Mouse (Mus musculus): ENCODE results near the gene Ptp4a2. TPM values are rescaled to one million over a fixed set of nuclear protein-coding genes. Genes with fewer than 3 reads are reported as not detected.

Ptp4a2 gene
- polyA plus RNA-seq, 1 experiment from 2014 or later, result 315 TPM

- peaks cover 11% of the 10 kb centered on the region; the same call in 1 of the 2 replicates for H3K36me3 ChIP-seq (ENCODE audit: control insufficient read depth, insufficient read depth, low read length)
- no peak overlapping the region for H3K4me3 ChIP-seq (ENCODE audit: low read depth, low read length)
- H3K4me2 ChIP-seq (ENCODE audit: low read depth, severe bottlenecking), result no peak overlapping the region
- DNase-seq (ENCODE audit: low spot score), result no peak
- H3K4me1 ChIP-seq (ENCODE audit: control insufficient read depth, insufficient read depth, low read length), result no peaks in the 10 kb centered on the region
- no peak overlapping the region for H3K27ac ChIP-seq (replicated peaks; ENCODE audit: low read depth, low read length)
- WGBS, result 87% methylated on average over 9 of the region's 9 CpGs
- no peak for ATAC-seq (ENCODE audit: insufficient number of reproducible peaks, low FRiP score, low TSS enrichment, low read depth)
- H3K9ac ChIP-seq (ENCODE audit: low read length), result no peak overlapping the region
- no peaks in the 10 kb centered on the region for H3K27me3 ChIP-seq (ENCODE audit: control insufficient read depth, insufficient read depth, low read length)
- no peaks in the 10 kb centered on the region for H3K9me3 ChIP-seq (ENCODE audit: control insufficient read depth, low read length)
Observed at GRCm38 (mm10) chr4:129846823-129847222, 35.8 kb downstream of the Ptp4a2 start.

DNA sequence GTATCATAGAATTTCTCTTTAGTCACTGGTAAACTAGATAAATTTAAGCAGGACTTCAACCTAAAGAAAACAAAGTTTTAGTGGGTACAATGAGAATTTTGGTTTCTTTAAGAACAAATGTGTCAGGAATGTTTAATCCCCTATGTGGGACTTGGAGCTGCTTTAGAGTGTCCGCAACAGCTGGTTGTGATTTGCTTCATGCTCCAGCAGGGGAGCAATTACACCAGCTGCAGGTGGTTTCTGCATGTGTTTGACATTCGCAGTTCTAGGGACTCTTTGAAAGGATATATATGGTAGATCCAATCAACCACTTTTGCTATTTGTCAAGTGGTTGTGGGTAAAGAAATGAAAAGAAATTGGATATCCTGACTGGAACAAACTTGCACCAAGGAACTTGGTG is 39.5 kb downstream of the Ptp4a2 start:
- H3K27ac ChIP-seq (replicated peaks; ENCODE audit: low read depth, low read length), result no peak overlapping the region
- H3K9me3 ChIP-seq (ENCODE audit: control insufficient read depth, low read length), result no peaks in the 10 kb centered on the region
- 22% methylated on average over 2 of the region's 2 CpGs for WGBS
- H3K27me3 ChIP-seq (ENCODE audit: control insufficient read depth, insufficient read depth, low read length), result no peaks in the 10 kb centered on the region
- H3K36me3 ChIP-seq (ENCODE audit: control insufficient read depth, insufficient read depth, low read length), result peaks cover 11% of the 10 kb centered on the region; the same call in 1 of the 2 replicates
- no peak overlapping the region for H3K4me2 ChIP-seq (ENCODE audit: low read depth, severe bottlenecking)
- DNase-seq (ENCODE audit: low spot score), result peak; percentile 71
- H3K4me1 ChIP-seq (ENCODE audit: control insufficient read depth, insufficient read depth, low read length), result no peaks in the 10 kb centered on the region
- H3K4me3 ChIP-seq (ENCODE audit: low read depth, low read length), result no peak overlapping the region
- ATAC-seq (ENCODE audit: insufficient number of reproducible peaks, low FRiP score, low TSS enrichment, low read depth), result no peak
- H3K9ac ChIP-seq (ENCODE audit: low read length), result no peak overlapping the region

DNA sequence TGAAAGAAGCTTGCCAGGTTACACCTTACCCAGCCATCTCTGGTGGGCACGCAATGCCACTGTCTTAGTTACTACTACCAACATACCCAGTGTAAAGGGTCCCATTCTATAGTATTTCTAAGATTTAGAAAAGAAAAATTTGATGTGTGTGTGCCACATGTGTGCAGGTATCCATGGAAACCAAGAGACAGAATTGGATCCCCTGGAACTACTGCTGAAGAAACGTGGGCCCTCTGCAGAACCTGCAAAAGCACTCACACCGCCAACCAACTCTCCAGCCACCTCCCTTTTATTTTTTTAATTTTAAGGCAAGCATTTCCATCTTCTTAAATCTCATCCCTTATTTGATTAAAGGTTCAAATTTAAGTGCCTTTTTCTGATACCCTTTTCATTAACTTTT is 40.8 kb downstream of the Ptp4a2 start:
- no peak overlapping the region for H3K4me2 ChIP-seq (ENCODE audit: low read depth, severe bottlenecking)
- no peak overlapping the region for H3K9ac ChIP-seq (ENCODE audit: low read length)
- H3K9me3 ChIP-seq (ENCODE audit: control insufficient read depth, low read length), result no peaks in the 10 kb centered on the region
- DNase-seq (ENCODE audit: low spot score) (no peak), ATAC-seq (ENCODE audit: insufficient number of reproducible peaks, low FRiP score, low TSS enrichment, low read depth) (no peak)
- H3K27ac ChIP-seq (replicated peaks; ENCODE audit: low read depth, low read length), result no peak overlapping the region
- no peaks in the 10 kb centered on the region for H3K27me3 ChIP-seq (ENCODE audit: control insufficient read depth, insufficient read depth, low read length)
- H3K4me3 ChIP-seq (ENCODE audit: low read depth, low read length), result no peak overlapping the region
- H3K4me1 ChIP-seq (ENCODE audit: control insufficient read depth, insufficient read depth, low read length), result no peaks in the 10 kb centered on the region
- 91% methylated on average over 3 of the region's 3 CpGs for WGBS
- H3K36me3 ChIP-seq (ENCODE audit: control insufficient read depth, insufficient read depth, low read length), result peaks cover 4% of the 10 kb centered on the region; the same call in 1 of the 2 replicates

- no peak overlapping the region for H3K4me2 ChIP-seq (ENCODE audit: low read depth, severe bottlenecking)
- no peak overlapping the region for H3K27ac ChIP-seq (replicated peaks; ENCODE audit: low read depth, low read length)
- 68% methylated on average over 2 of the region's 2 CpGs for WGBS
- H3K4me1 ChIP-seq (ENCODE audit: control insufficient read depth, insufficient read depth, low read length), result no peaks in the 10 kb centered on the region
- no peaks in the 10 kb centered on the region for H3K9me3 ChIP-seq (ENCODE audit: control insufficient read depth, low read length)
- DNase-seq (ENCODE audit: low spot score) (no peak), ATAC-seq (ENCODE audit: insufficient number of reproducible peaks, low FRiP score, low TSS enrichment, low read depth) (no peak)
- H3K27me3 ChIP-seq (ENCODE audit: control insufficient read depth, insufficient read depth, low read length), result no peaks in the 10 kb centered on the region
- H3K36me3 ChIP-seq (ENCODE audit: control insufficient read depth, insufficient read depth, low read length), result peaks cover 2% of the 10 kb centered on the region; the same call in 1 of the 2 replicates
- H3K9ac ChIP-seq (ENCODE audit: low read length), result no peak overlapping the region
- no peak overlapping the region for H3K4me3 ChIP-seq (ENCODE audit: low read depth, low read length)
Observed at GRCm38 (mm10) chr4:129853053-129853452, 42.0 kb downstream of the Ptp4a2 start.

DNA sequence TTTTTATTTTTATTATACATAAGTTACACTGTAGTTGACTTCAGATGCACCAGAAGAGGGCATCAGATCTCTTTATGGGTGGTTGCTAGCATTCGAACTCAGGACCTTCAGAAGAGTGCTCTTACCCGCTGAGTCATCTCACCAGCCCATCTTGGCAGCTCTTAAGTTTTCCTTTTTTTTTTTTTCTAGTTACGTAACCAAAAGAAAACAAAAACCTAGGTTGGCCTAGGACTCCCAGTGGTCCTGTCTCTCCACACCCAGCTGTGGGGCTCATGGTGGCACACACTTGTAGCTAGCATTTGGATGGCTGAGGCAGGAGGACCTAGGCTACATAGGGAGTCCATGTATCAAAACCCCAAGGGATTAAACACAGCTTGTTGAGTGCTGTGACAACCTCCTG is 43.0 kb downstream of the Ptp4a2 start:
- Histone ChIP-seq H3K4me1 (ENCODE audit: control insufficient read depth, insufficient read depth, low read length) (no peaks in the 10 kb centered on the region), H3K27ac (replicated peaks; ENCODE audit: low read depth, low read length) (no peak overlapping the region), H3K4me2 (ENCODE audit: low read depth, severe bottlenecking) (no peak overlapping the region), H3K36me3 (ENCODE audit: control insufficient read depth, insufficient read depth, low read length) (peaks cover 1% of the 10 kb centered on the region; the same call in 1 of the 2 replicates), H3K27me3 (ENCODE audit: control insufficient read depth, insufficient read depth, low read length) (no peaks in the 10 kb centered on the region), H3K4me3 (ENCODE audit: low read depth, low read length) (no peak overlapping the region), H3K9ac (ENCODE audit: low read length) (no peak overlapping the region), H3K9me3 (ENCODE audit: control insufficient read depth, low read length) (no peaks in the 10 kb centered on the region)
- DNase-seq (ENCODE audit: low spot score) (no peak), ATAC-seq (ENCODE audit: insufficient number of reproducible peaks, low FRiP score, low TSS enrichment, low read depth) (no peak)
- 90% methylated on average over 3 of the region's 3 CpGs for WGBS

DNA sequence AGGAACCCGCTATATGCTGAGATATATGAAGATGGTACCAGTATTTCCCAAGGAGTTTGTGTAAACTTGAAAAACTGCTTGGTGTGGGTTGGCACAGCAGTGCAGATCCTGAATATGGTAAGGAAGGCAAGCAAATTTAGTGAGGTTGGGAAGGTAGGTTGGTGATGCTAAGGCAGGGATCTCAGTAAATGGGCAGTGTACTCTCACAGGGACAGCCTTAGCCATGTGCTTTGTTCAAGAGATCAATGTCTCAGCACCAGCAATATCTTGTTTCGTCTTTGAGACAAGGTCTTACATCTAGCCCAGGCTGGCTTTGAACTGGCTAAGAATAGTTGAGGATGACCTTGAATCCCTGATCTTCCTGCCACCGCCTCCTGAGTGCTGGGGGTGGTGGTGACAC is 43.6 kb downstream of the Ptp4a2 start:
- H3K4me2 ChIP-seq (ENCODE audit: low read depth, severe bottlenecking), result no peak overlapping the region
- WGBS, result 87% methylated on average over 3 of the region's 3 CpGs
- no peak for ATAC-seq (ENCODE audit: insufficient number of reproducible peaks, low FRiP score, low TSS enrichment, low read depth)
- H3K27ac ChIP-seq (replicated peaks; ENCODE audit: low read depth, low read length), result no peak overlapping the region
- no peak overlapping the region for H3K9ac ChIP-seq (ENCODE audit: low read length)
- no peaks in the 10 kb centered on the region for H3K4me1 ChIP-seq (ENCODE audit: control insufficient read depth, insufficient read depth, low read length)
- H3K4me3 ChIP-seq (ENCODE audit: low read depth, low read length), result no peak overlapping the region
- no peak for DNase-seq (ENCODE audit: low spot score)
- H3K36me3 ChIP-seq (ENCODE audit: control insufficient read depth, insufficient read depth, low read length), result no peaks in the 10 kb centered on the region
- no peaks in the 10 kb centered on the region for H3K27me3 ChIP-seq (ENCODE audit: control insufficient read depth, insufficient read depth, low read length)
- no peaks in the 10 kb centered on the region for H3K9me3 ChIP-seq (ENCODE audit: control insufficient read depth, low read length)

GRCm38 (mm10) chr4:129855051-129855970 is 44.3 kb downstream of the Ptp4a2 start:
- no peaks in the 10 kb centered on the region for H3K36me3 ChIP-seq (ENCODE audit: control insufficient read depth, insufficient read depth, low read length)
- DNase-seq (ENCODE audit: low spot score) (no peak), ATAC-seq (ENCODE audit: insufficient number of reproducible peaks, low FRiP score, low TSS enrichment, low read depth) (no peak)
- H3K4me3 ChIP-seq (ENCODE audit: low read depth, low read length), result no peak overlapping the region
- no peak overlapping the region for H3K27ac ChIP-seq (replicated peaks; ENCODE audit: low read depth, low read length)
- H3K4me1 ChIP-seq (ENCODE audit: control insufficient read depth, insufficient read depth, low read length), result no peaks in the 10 kb centered on the region
- no peak overlapping the region for H3K4me2 ChIP-seq (ENCODE audit: low read depth, severe bottlenecking)
- WGBS, result 78% methylated on average over 16 of the region's 16 CpGs
- H3K9me3 ChIP-seq (ENCODE audit: control insufficient read depth, low read length), result no peaks in the 10 kb centered on the region
- no peak overlapping the region for H3K9ac ChIP-seq (ENCODE audit: low read length)
- H3K27me3 ChIP-seq (ENCODE audit: control insufficient read depth, insufficient read depth, low read length), result no peaks in the 10 kb centered on the region

DNA sequence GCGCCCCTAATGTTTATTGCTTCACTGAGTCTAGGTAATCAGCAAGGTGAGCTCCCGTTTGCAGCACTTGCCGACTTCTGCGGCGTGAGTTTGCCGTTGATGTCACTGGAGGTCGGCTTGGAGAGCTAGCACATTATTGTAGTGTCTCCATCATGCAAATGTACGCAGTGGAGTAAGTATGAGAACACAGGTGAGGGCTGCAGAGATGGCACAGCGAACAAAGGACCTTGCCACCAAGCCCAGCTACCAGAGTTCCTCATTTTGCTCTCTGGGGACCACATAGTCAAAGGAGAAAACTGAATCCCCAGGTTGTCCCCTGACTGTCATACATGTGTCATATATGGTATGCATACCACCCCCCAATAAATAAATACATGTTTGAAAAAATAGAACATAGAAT is 49.4 kb downstream of the Ptp4a2 start:
- no peaks in the 10 kb centered on the region for H3K36me3 ChIP-seq (ENCODE audit: control insufficient read depth, insufficient read depth, low read length)
- WGBS, result 94% methylated on average over 9 of the region's 9 CpGs
- ATAC-seq (ENCODE audit: insufficient number of reproducible peaks, low FRiP score, low TSS enrichment, low read depth), result no peak
- no peak overlapping the region for H3K9ac ChIP-seq (ENCODE audit: low read length)
- DNase-seq (ENCODE audit: low spot score), result no peak
- no peak overlapping the region for H3K27ac ChIP-seq (replicated peaks; ENCODE audit: low read depth, low read length)
- H3K27me3 ChIP-seq (ENCODE audit: control insufficient read depth, insufficient read depth, low read length), result no peaks in the 10 kb centered on the region
- no peaks in the 10 kb centered on the region for H3K4me1 ChIP-seq (ENCODE audit: control insufficient read depth, insufficient read depth, low read length)
- H3K4me3 ChIP-seq (ENCODE audit: low read depth, low read length), result no peak overlapping the region
- H3K4me2 ChIP-seq (ENCODE audit: low read depth, severe bottlenecking), result no peak overlapping the region
- no peaks in the 10 kb centered on the region for H3K9me3 ChIP-seq (ENCODE audit: control insufficient read depth, low read length)
